Mouse (Mus musculus) hindbrain, embryonic 11.5 days (tissue): ENCODE results near the gene Hoxa4. TPM values are rescaled to one million over a fixed set of nuclear protein-coding genes. Genes with fewer than 3 reads are reported as not detected.

Experiments used
- ATAC-seq: fragments of 200-750 bp; cut with Nextera tagmentation; 2 replicates; pipeline ENCODE4 v1.8.0; 2017; ENCODE audit warnings: mild to moderate bottlenecking, moderate TSS enrichment, moderate library complexity; ENCODE audit not compliant: low FRiP score
- DNase-seq: peaks from one replicate; pipeline ENCODE4 v3.0.0-alpha.2; 2015; ENCODE audit warnings: low spot score
- H3K27ac ChIP-seq: fragments of 300-500 bp; sonication (generic); 2 replicates; pipeline ENCODE4 v1.5.1; 2014; ENCODE audit warnings: mild to moderate bottlenecking, low read depth, low read length
- H3K27me3 ChIP-seq: fragments of 300-500 bp; sonication (generic); 2 replicates; pipeline ENCODE4 v1.6.1; 2014; ENCODE audit warnings: mild to moderate bottlenecking, low read length, moderate library complexity, mixed read lengths; ENCODE audit not compliant: control insufficient read depth, insufficient read depth
- H3K36me3 ChIP-seq: fragments of 300-500 bp; sonication (generic); 2 replicates; pipeline ENCODE4 v1.6.1; 2014; ENCODE audit warnings: mild to moderate bottlenecking, low read length, moderate library complexity, mixed read lengths; ENCODE audit not compliant: control insufficient read depth, insufficient read depth
- H3K4me1 ChIP-seq: fragments of 300-500 bp; sonication (generic); replicated peaks from 2 replicates; pipeline ENCODE4 v1.6.1; 2014; ENCODE audit warnings: low read length, mixed read lengths; ENCODE audit not compliant: control insufficient read depth, insufficient read depth
- H3K4me2 ChIP-seq: fragments of 300-500 bp; sonication (generic); replicated peaks from 2 replicates; pipeline ENCODE4 v1.6.1; 2014; ENCODE audit warnings: mild to moderate bottlenecking, low read depth, low read length
- H3K4me3 ChIP-seq: fragments of 300-500 bp; sonication (generic); 2 replicates; pipeline ENCODE4 v1.5.1; 2014; ENCODE audit warnings: low read depth, low read length
- H3K9ac ChIP-seq: fragments of 300-500 bp; sonication (generic); 2 replicates; pipeline ENCODE4 v1.6.1; 2014; ENCODE audit warnings: low read depth, low read length
- H3K9me3 ChIP-seq: fragments of 300-500 bp; sonication (generic); 2 replicates; pipeline ENCODE4 v1.6.1; 2016; ENCODE audit warnings: low read length; ENCODE audit not compliant: control insufficient read depth
- WGBS: fragments of 180-500 bp; shearing (Covaris S2); extraction: QIAGEN DNeasy Blood & Tissue Kit; methylation state at CpG from one replicate; pipeline ENCODE4 v1.1.7; 2014; 5-methylcytosine and 5-hydroxymethylcytosine counted together
- polyA plus RNA-seq: library from polyadenylated mRNA; unstranded; fragments of >200 nt; fragmentation: Nextera tagmentation; extraction: Ambion mirVana; gene quantifications from 2 replicates; pipeline ENCODE4 v1.2.1, GENCODE M21; 2014

The Hoxa4 gene
- polyA plus RNA-seq, 1 experiment from 2014 or later, result 12.8 TPM

DNA sequence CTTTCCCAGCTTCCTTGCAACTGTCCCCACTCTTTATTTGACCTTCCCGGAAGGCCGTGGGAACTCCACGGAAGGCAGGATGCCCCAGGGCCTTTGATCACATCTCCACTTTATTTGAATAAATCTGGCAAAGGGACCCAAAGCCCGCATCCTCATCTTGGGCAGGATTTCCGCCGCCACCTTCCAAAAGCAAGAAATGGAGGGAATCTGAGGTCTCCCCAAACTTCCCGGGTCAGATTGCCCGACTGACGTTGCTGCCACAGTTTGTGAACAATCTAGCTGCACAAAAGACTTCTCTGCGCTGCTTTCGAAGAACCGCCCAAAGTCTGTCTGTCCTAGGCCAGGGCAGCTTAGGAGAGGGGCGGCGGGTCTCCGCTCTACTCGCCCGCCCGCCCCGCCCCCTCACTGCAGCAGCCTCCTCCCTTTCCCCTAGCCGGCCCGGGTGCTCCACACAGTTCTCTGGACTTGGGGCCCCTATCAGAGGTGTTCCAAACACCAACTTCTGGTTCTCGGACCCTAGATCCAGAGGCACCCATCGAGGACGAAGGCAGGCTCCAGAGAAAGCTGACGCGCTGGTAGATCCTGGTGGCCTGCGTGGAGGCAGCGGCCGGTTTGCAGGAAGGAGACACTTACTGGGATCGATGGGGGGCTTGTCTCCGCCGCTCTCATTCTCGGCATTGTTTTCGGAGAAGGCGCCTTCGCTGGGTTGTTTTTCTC lies 33.5 kb upstream of the Hoxa4 start:
- H3K9me3 ChIP-seq, result no peaks in the 10 kb centered on the region
- H3K4me1 ChIP-seq, result peaks cover 3% of the 10 kb centered on the region; the same call in 1 of the 2 replicates
- 1% methylated on average over 36 of the region's 36 CpGs for WGBS
- H3K36me3 ChIP-seq, result no peaks in the 10 kb centered on the region
- peaks cover 94% of the 10 kb centered on the region for H3K27me3 ChIP-seq
- no peak overlapping the region for H3K27ac ChIP-seq
- DNase-seq, result peak; percentile 66
- H3K4me3 ChIP-seq, result no peak overlapping the region
- H3K4me2 ChIP-seq, result no peak overlapping the region
- ATAC-seq, result no peak
- no peak overlapping the region for H3K9ac ChIP-seq

DNA sequence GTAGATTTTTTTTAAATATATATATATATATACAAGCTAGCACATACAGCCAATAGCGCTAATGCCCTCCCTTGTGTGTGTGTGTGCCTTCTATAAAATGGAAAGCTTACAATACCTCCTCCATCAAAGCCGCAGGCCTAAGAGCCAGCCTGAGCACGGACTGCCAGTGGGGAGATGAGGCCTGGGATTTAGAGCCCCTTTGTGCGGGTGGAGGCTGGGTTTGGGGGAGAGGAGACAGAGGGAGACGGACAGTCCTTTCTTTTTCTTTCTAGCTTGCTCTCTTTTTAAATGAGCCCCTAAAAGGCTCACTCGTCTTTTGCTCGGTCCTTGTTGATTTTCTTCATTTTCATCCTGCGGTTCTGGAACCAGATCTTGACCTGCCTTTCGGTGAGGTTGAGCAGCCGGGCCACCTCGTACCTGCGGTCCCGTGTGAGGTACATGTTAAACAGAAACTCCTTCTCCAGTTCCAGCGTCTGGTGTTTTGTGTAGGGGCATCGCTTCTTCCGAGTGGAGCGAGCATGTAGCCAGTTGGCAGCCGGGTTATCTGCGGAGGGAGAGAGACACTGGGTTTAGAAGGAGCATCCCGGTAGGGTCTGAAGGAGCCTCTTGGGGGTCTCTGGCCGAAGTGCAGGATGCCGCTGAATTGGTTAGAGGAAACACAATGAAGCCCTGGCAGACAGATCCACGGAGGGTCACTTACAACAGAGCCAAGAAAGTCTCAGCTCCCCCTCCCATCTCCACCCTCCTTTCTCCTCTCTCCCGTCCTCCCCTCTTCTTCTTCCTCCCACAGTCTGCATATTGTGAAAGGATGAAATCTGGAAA lies 32.6 kb upstream of the Hoxa4 start:
- peak; percentile 70 for DNase-seq
- Histone ChIP-seq H3K27me3 (peaks cover 94% of the 10 kb centered on the region), H3K9ac (no peak overlapping the region), H3K4me2 (no peak overlapping the region), H3K9me3 (no peaks in the 10 kb centered on the region), H3K36me3 (no peaks in the 10 kb centered on the region), H3K4me3 (no peak overlapping the region), H3K4me1 (peaks cover 3% of the 10 kb centered on the region; the same call in 1 of the 2 replicates), H3K27ac (no peak overlapping the region)
- WGBS, result under 1% methylated on average over 24 of the region's 24 CpGs
- ATAC-seq, result no peak

DNA sequence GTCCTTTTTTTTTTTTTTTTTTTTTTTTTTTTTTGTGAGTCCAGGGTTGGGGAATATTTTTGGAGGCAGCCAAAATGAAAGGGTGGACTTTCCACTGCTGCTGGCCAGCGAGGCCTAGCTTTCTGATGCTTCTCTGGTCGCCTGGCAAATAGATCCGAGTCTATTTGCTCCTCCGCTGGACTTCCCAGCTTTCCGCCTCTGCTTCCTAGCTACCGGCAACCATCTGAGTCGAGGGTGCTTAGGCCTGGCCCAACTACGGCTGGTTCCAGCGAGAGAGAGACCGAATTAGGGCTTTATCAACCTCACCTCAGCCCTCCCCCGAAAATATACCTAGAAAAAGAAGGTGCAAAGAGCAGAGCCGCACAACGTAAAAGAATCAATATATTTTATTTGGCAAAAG lies 31.2 kb upstream of the Hoxa4 start:
- Histone ChIP-seq H3K9me3 (no peaks in the 10 kb centered on the region), H3K36me3 (no peaks in the 10 kb centered on the region), H3K4me3 (no peak overlapping the region), H3K27ac (no peak overlapping the region), H3K4me2 (no peak overlapping the region), H3K27me3 (peaks cover 97% of the 10 kb centered on the region), H3K9ac (no peak overlapping the region), H3K4me1 (peaks cover 3% of the 10 kb centered on the region; the same call in 1 of the 2 replicates)
- peak; percentile 57 for DNase-seq
- ATAC-seq, result no peak
- WGBS, result 13% methylated on average over 13 of the region's 13 CpGs

DNA sequence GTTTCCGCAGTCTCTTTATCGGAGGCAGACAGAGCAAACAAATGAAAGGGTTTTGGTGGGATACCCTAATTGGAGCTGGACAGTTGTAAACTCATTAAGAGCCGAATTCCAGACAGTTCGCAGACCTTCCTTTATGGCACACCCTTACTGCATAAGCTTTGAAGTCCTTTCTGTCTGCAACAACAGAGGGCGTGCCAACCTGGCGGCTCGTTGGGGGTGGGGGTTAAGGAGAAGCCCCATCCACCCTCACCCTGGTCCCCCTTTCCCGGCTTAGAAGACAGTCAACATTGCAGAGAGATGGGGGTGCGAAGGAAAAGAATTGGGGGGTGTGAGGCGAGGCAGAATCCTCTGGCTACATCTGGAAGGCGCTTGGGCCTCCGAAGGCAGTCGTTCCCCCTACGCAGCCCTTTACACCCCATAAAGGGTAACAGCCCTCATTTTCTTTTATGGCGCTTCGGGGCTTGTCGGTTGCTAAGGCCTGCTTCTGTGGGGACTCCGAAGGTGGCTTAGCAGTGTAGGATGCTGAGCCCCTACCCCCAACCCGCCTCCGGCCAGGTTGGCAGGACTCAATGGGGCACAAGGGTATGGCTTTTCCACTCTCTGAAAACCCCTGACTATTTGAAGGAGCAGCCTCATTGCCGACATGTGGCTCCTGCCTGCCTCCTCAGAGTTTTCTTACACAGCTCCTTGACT lies 30.6 kb upstream of the Hoxa4 start:
- Histone ChIP-seq H3K4me1 (peaks cover 7% of the 10 kb centered on the region; the same call in 1 of the 2 replicates), H3K4me3 (peak overlapping the region; percentile 38; the same call in 1 of the 2 replicates), H3K36me3 (no peaks in the 10 kb centered on the region), H3K27ac (no peak overlapping the region), H3K27me3 (peaks cover 97% of the 10 kb centered on the region), H3K9ac (no peak overlapping the region), H3K4me2 (no peak overlapping the region), H3K9me3 (no peaks in the 10 kb centered on the region)
- peak; percentile 61 for DNase-seq
- ATAC-seq, result no peak
- 3% methylated on average over 21 of the region's 21 CpGs for WGBS

DNA sequence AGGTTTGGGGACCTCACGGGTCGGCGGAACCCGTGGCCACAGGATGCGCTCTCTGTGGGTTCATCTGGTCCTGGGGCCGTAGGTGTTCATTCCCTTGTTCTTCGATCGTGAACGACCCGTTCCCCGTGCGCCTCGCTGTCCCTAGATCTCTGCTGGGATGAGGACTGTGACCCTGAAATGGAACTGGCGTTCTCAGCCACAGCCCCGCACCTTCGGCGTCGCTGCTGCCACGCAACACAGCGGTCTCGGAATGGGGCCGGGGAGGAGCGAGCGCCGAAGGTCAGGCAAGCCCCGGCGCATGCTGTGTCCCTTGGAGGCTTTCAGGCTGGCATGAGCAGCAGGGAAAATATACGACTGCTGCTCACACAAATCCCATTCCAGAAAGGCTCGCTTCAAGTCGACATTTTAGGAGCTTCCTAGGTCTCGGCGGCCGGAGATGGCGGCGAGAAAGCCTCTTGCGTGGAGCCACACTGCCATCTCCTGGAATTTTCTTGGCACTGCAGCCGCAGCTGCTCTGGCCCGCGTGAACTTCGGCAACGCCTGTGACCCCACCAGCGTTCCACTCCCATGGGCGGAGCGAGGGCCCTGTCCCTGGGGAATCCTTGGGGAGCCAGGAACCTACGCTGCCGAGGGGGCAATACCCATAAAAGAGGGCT lies 29.9 kb upstream of the Hoxa4 start, which contains the start of gene Hoxa7:
TSS of gene Hoxa7 (minus strand) at position 518 of the 656 bp plus-strand sequence.
- Histone ChIP-seq H3K4me3 (peak within 1 kb of the TSS; percentile 38), H3K4me1 (peaks cover 8% of the 10 kb centered on the region; the same call in 1 of the 2 replicates), H3K27me3 (peaks cover 97% of the 10 kb centered on the region), H3K4me2 (peak within 1 kb of the TSS; percentile 87), H3K9ac (peak within 1 kb of the TSS; percentile 47), H3K27ac (no peak within 1 kb of the TSS), H3K9me3 (no peaks in the 10 kb centered on the region), H3K36me3 (no peaks in the 10 kb centered on the region)
- ATAC-seq (peak; percentile 61), DNase-seq (peak; percentile 71)
- under 1% methylated on average over 46 of the region's 46 CpGs for WGBS

DNA sequence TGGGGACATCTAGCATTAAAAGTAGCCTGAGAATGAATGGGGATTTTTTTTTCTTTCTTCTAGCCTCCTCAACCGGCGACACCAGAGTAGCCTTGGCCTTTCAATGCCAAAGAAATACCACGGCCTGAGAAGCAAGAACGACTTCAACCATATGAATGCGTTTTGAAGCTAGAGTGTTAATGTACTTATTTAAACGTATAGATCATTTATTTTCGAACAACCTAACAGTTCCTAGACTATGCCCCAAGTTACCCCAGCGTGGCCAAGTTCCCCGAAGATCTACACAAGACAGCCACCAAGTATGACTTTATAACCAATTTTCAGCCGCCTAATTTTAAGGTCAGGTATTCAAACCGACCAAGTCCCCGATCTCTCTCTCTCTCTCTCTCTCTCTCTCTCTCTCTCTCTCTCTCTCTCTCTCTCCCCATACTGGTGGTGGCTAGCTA lies 29.3 kb upstream of the Hoxa4 start:
- 9% methylated on average over 12 of the region's 12 CpGs for WGBS
- H3K4me1 ChIP-seq, result peaks cover 8% of the 10 kb centered on the region; the same call in 1 of the 2 replicates
- peak; percentile 67 for DNase-seq
- no peaks in the 10 kb centered on the region for H3K9me3 ChIP-seq
- H3K27me3 ChIP-seq, result peaks cover 97% of the 10 kb centered on the region
- H3K36me3 ChIP-seq, result no peaks in the 10 kb centered on the region
- no peak for ATAC-seq
- no peak overlapping the region; the same call in 1 of the 2 replicates for H3K4me2 ChIP-seq
- H3K27ac ChIP-seq, result no peak overlapping the region
- H3K9ac ChIP-seq, result no peak overlapping the region
- H3K4me3 ChIP-seq, result peak overlapping the region; percentile 38

DNA sequence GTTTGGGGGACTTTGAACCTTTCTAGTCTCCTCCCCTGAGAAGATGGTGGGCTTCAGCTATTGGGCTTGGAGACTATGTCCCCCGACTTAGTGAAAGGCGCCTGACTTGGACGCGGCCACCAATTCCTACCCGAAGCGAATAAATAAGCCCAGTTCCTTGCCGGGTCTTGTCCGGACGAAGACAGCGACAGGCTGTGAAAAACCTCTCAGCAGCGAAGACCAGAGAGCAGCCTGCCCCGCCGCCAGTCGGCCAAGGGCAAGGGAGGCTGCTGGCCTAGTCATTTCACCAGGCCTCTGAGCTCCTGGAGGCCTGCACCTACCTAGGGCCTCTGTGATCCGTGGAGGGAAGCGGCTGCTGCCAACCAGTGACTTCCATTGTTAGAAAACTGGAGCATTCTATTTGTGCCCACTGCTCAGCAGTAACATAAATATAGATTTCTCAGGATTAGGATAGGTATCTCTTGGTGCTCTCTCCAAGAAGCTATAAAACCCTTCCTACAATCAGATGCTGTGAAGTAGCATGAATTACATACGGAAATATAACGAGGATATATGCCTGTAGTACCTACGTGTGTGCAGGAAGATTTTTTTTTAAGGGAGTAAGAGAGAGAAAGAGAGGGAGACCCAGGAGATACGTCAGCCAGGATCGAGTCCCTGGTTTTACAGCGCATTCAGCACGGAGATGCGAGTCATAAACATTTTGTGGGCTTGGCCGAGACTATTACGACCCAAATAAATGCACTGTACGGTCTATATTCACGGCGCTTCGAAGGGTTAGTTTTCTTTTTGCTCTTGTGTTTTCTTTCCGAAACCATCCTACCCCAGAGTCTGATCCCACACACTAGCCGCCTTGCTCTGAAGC lies 28.7 kb upstream of the Hoxa4 start:
- Histone ChIP-seq H3K27ac (no peak overlapping the region), H3K9ac (no peak overlapping the region), H3K36me3 (no peaks in the 10 kb centered on the region), H3K27me3 (peaks cover 97% of the 10 kb centered on the region), H3K4me1 (peaks cover 8% of the 10 kb centered on the region; the same call in 1 of the 2 replicates), H3K4me3 (no peak overlapping the region), H3K9me3 (no peaks in the 10 kb centered on the region), H3K4me2 (no peak overlapping the region)
- no peak for ATAC-seq
- peak; percentile 68 for DNase-seq
- 11% methylated on average over 32 of the region's 32 CpGs for WGBS
